Mouse (Mus musculus) C2C12 (cell line): ENCODE measurements around the gene Hps4. TPM values are rescaled to one million over a fixed set of nuclear protein-coding genes. Genes with fewer than 3 reads are reported as not detected.

Source experiments
- H3K27me3 ChIP-seq: one replicate; pipeline ENCODE4 v1.6.1; 2011; ENCODE audit not compliant: control insufficient read depth, insufficient read depth, insufficient read length
- H3K36me3 ChIP-seq: one replicate; pipeline ENCODE4 v1.6.1; 2011; ENCODE audit not compliant: control insufficient read depth, insufficient read depth
- H3K4me3 ChIP-seq: one replicate; pipeline ENCODE4 v1.5.1; 2011; ENCODE audit warnings: mild to moderate bottlenecking, control low read depth; ENCODE audit not compliant: poor library complexity, insufficient read depth, severe bottlenecking
- H3K79me2 ChIP-seq: one replicate; pipeline ENCODE4 v1.6.1; 2011; ENCODE audit not compliant: control insufficient read depth, insufficient read depth
- H3K79me3 ChIP-seq: one replicate; pipeline ENCODE4 v1.6.1; 2011; ENCODE audit warnings: low read depth, control low read depth
- H3ac ChIP-seq: one replicate; pipeline ENCODE3; 2011; ENCODE audit warnings: low read depth; ENCODE audit not compliant: control insufficient read depth, insufficient read length
- CEBPB ChIP-seq: IDR thresholded peaks from one replicate; pipeline ENCODE4 v1.6.1; 2011; ENCODE audit warnings: low read depth, mild to moderate bottlenecking, control low read depth, moderate library complexity
- CTCF ChIP-seq: IDR thresholded peaks from one replicate; pipeline ENCODE4 v1.5.1; 2011; ENCODE audit not compliant: control insufficient read depth, insufficient read depth, insufficient read length
- FOSL1 ChIP-seq: IDR thresholded peaks from one replicate; pipeline ENCODE4 v1.8.0; 2011; ENCODE audit warnings: mild to moderate bottlenecking, low read length; ENCODE audit not compliant: poor library complexity, insufficient read depth, severe bottlenecking
- MAX ChIP-seq: IDR thresholded peaks from one replicate; pipeline ENCODE4 v1.6.1; 2011; ENCODE audit warnings: mild to moderate bottlenecking, control low read depth
- MYOD1 ChIP-seq: IDR thresholded peaks from one replicate; pipeline ENCODE4 v1.6.1; 2011; ENCODE audit warnings: low read depth; ENCODE audit not compliant: control insufficient read depth, insufficient read length
- MYOG ChIP-seq: IDR thresholded peaks from one replicate; pipeline ENCODE4 v1.6.1; 2011; ENCODE audit not compliant: control insufficient read depth, insufficient read length; ENCODE audit errors: extremely low read depth
- USF1 ChIP-seq: IDR thresholded peaks from one replicate; pipeline ENCODE4 v1.6.1; 2011; ENCODE audit warnings: low read depth, mild to moderate bottlenecking, control low read depth, moderate library complexity
- polyA plus RNA-seq: library from polyadenylated mRNA; unstranded; fragments of >200 nt; fragmentation: generic; extraction: Trizol; gene quantifications from one replicate; pipeline ENCODE4 v1.2.1, GENCODE M21; 2012; ENCODE audit warnings: missing spikeins

Gene Hps4
- polyA plus RNA-seq, 1 experiment: 16.1 TPM

- Histone ChIP-seq H3K79me2 (peaks cover 2% of the 10 kb centered on the region), H3K27me3 (no peaks in the 10 kb centered on the region), H3ac (no peak overlapping the region), H3K36me3 (peaks cover 71% of the 10 kb centered on the region), H3K4me3 (no peak overlapping the region), H3K79me3 (peaks cover 3% of the 10 kb centered on the region)
- no peak for TF ChIP-seq MYOG
- TF ChIP-seq CTCF: no peak
- no peak for TF ChIP-seq USF1
- TF ChIP-seq MAX: no peak
- TF ChIP-seq MYOD1: no peak
- TF ChIP-seq CEBPB: no peak
- TF ChIP-seq FOSL1: no peak
Observed at GRCm38 (mm10) chr5:112337004-112337403, 5.9 kb upstream of the Hps4 start.

- no peak for TF ChIP-seq FOSL1
- no peak for TF ChIP-seq MAX
- TF ChIP-seq MYOD1: no peak
- no peak for TF ChIP-seq MYOG
- no peak for TF ChIP-seq CTCF
- TF ChIP-seq USF1: no peak
- TF ChIP-seq CEBPB: no peak
- H3K4me3 ChIP-seq: no peak overlapping the region
- no peaks in the 10 kb centered on the region for H3K27me3 ChIP-seq
- no peak overlapping the region for H3ac ChIP-seq
- H3K79me2 ChIP-seq: peaks cover 22% of the 10 kb centered on the region
- H3K36me3 ChIP-seq: peaks cover 51% of the 10 kb centered on the region
- H3K79me3 ChIP-seq: peaks cover 7% of the 10 kb centered on the region
Observed at GRCm38 (mm10) chr5:112339215-112339614, 3.7 kb upstream of the Hps4 start.

- peaks cover 22% of the 10 kb centered on the region for H3K79me2 ChIP-seq
- H3K4me3 ChIP-seq: peak overlapping the region; percentile 78
- peak overlapping the region; percentile 78 for H3ac ChIP-seq
- no peaks in the 10 kb centered on the region for H3K27me3 ChIP-seq
- peaks cover 17% of the 10 kb centered on the region for H3K36me3 ChIP-seq
- no peak for TF ChIP-seq MYOG
- TF ChIP-seq FOSL1: no peak
- TF ChIP-seq MAX: no peak
- TF ChIP-seq CTCF: no peak
- no peak for TF ChIP-seq MYOD1
- peaks cover 7% of the 10 kb centered on the region for H3K79me3 ChIP-seq
Observed at GRCm38 (mm10) chr5:112343205-112343595, 317 bp downstream of the Hps4 start.

- no peak overlapping the region for H3K4me3 ChIP-seq
- H3K79me2 ChIP-seq: peaks cover 22% of the 10 kb centered on the region
- no peak overlapping the region for H3ac ChIP-seq
- H3K79me3 ChIP-seq: peaks cover 7% of the 10 kb centered on the region
- TF ChIP-seq MYOD1: no peak
- TF ChIP-seq CTCF: no peak
- TF ChIP-seq CEBPB: no peak
- no peak for TF ChIP-seq MYOG
- no peak for TF ChIP-seq FOSL1
- TF ChIP-seq USF1: no peak
- no peak for TF ChIP-seq MAX
- peaks cover 8% of the 10 kb centered on the region for H3K36me3 ChIP-seq
- H3K27me3 ChIP-seq: no peaks in the 10 kb centered on the region
Observed at GRCm38 (mm10) chr5:112344092-112344960, 1.4 kb downstream of the Hps4 start.

GRCm38 (mm10) chr5:112346211-112346965, 3.5 kb downstream of the Hps4 start:
- H3K36me3 ChIP-seq: peaks cover 12% of the 10 kb centered on the region
- TF ChIP-seq MYOD1 (no peak), MAX (no peak), CEBPB (no peak), CTCF (no peak), MYOG (no peak), FOSL1 (no peak), USF1 (no peak)
- no peak overlapping the region for H3K4me3 ChIP-seq
- no peaks in the 10 kb centered on the region for H3K27me3 ChIP-seq
- peaks cover 22% of the 10 kb centered on the region for H3K79me2 ChIP-seq
- H3K79me3 ChIP-seq: peaks cover 7% of the 10 kb centered on the region
- H3ac ChIP-seq: no peak overlapping the region
